Mouse (Mus musculus): ENCODE data around the gene Nup133. TPM values are rescaled to one million over a fixed set of nuclear protein-coding genes. Genes with fewer than 3 reads are reported as not detected.

Nup133 gene
- total and polyA plus RNA-seq, 3 experiments = 49.6 to 58.1 (median 58.0) TPM

DNA sequence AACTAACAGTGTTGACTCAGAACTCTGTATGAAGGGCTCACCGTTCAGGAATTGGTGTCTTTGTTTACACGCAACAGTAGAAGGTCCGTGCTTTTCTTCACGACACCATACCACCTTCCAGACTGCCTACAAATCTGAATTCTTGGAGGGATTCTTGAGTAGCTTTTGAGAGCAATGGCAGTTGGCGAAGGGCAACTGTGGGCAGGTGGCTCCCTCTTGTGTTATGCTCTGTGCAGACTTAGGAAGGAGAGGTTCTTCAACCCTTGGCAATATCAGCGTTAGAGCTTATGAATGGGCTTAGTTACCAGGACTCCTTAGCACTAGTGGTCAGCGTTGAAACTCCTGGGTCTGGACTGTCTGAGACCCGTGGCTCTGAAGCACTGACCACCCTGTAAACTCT is 43.5 kb upstream of the Nup133 start:
- TF ChIP-seq ZNF384 (IDR thresholded peaks at IDR 0.05; ENCODE audit: low read depth, low read length) = no peak
- TF ChIP-seq CTCF (IDR thresholded peaks at IDR 0.05 in 2 of 3, conservative IDR thresholded peaks at IDR 0.05 in 1 of 3; ENCODE audit: control insufficient read depth in 1 of 3, insufficient read depth in 1 of 3, low read depth in 2 of 3, low read length in 3 of 3, poor library complexity in 1 of 3, severe bottlenecking in 1 of 3) = peak; percentile 40 to 67 (median 47)
- TF ChIP-seq POLR2AphosphoS2 (IDR thresholded peaks at IDR 0.05; ENCODE audit: low read length) = no peak
- no peak for TF ChIP-seq UBTF (IDR thresholded peaks at IDR 0.05; ENCODE audit: borderline replicate concordance, insufficient read depth, low read depth, low read length)
- TF ChIP-seq BHLHE40 (IDR thresholded peaks at IDR 0.05; ENCODE audit: borderline replicate concordance, low read depth, low read length) = no peak
- peak; percentile 65 for TF ChIP-seq RAD21 (IDR thresholded peaks at IDR 0.05; ENCODE audit: low read depth, low read length)
- TF ChIP-seq SMC3 (IDR thresholded peaks at IDR 0.05; ENCODE audit: low read depth, low read length) = peak; percentile 53
- no peak for TF ChIP-seq RCOR1 (IDR thresholded peaks at IDR 0.05; ENCODE audit: low read depth, low read length)
- TF ChIP-seq SIN3A (IDR thresholded peaks at IDR 0.05; ENCODE audit: low read length) = no peak
- TF ChIP-seq ELF1 (IDR thresholded peaks at IDR 0.05; ENCODE audit: low read depth, low read length) = no peak
- TF ChIP-seq GATA1 (IDR thresholded peaks at IDR 0.05; ENCODE audit: low read depth, low read length) = no peak
- TF ChIP-seq ZC3H11A (IDR thresholded peaks at IDR 0.05; ENCODE audit: low read depth, low read length) = 0 out of 2 replicates have a peak, but pooled peaks have one; percentile 52
- no peak for TF ChIP-seq CHD1 (IDR thresholded peaks at IDR 0.05; ENCODE audit: low read depth, low read length)
- no peaks in the 10 kb centered on the region for H3K27me3 ChIP-seq (ENCODE audit: control insufficient read depth in 1 of 2, insufficient read depth in 2 of 2, low read length in 2 of 2)
- DNase-seq (ENCODE audit: low read depth, low spot score) = peak; percentile 49
- no peak overlapping the region for H3K9ac ChIP-seq (ENCODE audit: control insufficient read depth, low read depth, low read length, poor library complexity, severe bottlenecking)
- no peaks in the 10 kb centered on the region for H3K9me3 ChIP-seq (replicated peaks; ENCODE audit: insufficient read depth, low read length)
- no peak overlapping the region for H3K4me3 ChIP-seq (ENCODE audit: control insufficient read depth in 1 of 2, insufficient read depth in 1 of 2, low read depth in 2 of 2, low read length in 2 of 2)
- peaks cover 20 to 30% of the 10 kb centered on the region in 2 experiments for H3K4me1 ChIP-seq (ENCODE audit: control insufficient read depth in 1 of 2, insufficient read depth in 2 of 2, low read length in 2 of 2)
- H3K36me3 ChIP-seq (ENCODE audit: control insufficient read depth in 1 of 2, insufficient read depth in 2 of 2, low read length in 2 of 2) = peaks cover 5 to 27% of the 10 kb centered on the region in 2 experiments
- no peak overlapping the region for H3K27ac ChIP-seq (ENCODE audit: control insufficient read depth, low read depth, low read length)
- 0 out of 2 replicates have a peak, but pooled peaks cover 2% of the 10 kb centered on the region for H3K79me2 ChIP-seq (ENCODE audit: control insufficient read depth, insufficient read depth, low read length, poor library complexity)

DNA sequence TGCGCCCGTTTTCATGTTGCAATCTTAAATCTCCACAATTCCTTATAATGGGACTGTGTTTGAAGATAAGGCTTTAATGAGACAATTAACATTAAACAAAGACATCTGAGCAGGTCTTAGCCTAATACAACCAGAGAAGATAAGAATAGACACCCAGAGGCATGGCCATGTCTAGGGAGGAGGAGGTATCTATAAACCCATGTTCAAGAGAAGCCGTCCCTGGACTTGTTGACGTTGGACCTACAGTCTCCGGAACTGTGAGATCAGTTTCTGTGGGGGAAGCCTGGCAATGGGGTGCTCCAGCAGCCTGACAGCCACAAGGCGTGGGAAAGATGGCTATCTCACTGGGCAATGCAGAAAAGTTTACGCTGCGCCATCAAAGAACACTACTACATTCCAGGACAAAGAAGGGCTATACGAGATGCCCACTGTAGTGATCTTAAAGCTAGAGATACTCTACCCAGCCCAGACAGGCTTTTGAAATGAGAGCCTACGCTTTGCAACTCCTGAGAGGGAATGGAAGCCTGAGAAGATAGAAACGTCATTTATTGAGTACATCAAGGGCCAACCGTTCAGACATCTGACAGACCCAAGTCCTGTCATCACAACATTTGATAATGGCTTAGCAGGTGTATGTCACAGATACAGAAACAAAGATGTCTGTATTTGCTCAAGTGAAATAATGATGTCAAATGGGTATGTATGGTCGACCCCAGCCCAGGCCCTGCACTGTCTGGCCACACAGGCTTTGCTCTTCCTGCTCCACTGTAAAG is 41.4 kb upstream of the Nup133 start:
- DNase-seq (ENCODE audit: low read depth, low spot score) = peak; percentile 63
- Histone ChIP-seq H3K4me3 (ENCODE audit: control insufficient read depth in 1 of 2, insufficient read depth in 1 of 2, low read depth in 2 of 2, low read length in 2 of 2) (peak overlapping the region in 1 of 2 experiments; percentile 14; a peak in 1 of 4 replicates), H3K9ac (ENCODE audit: control insufficient read depth, low read depth, low read length, poor library complexity, severe bottlenecking) (no peak overlapping the region; the same call in 1 of the 2 replicates), H3K79me2 (ENCODE audit: control insufficient read depth, insufficient read depth, low read length, poor library complexity) (no peaks in the 10 kb centered on the region), H3K4me1 (ENCODE audit: control insufficient read depth in 1 of 2, insufficient read depth in 2 of 2, low read length in 2 of 2) (peaks cover 20 to 33% of the 10 kb centered on the region in 2 experiments), H3K27me3 (ENCODE audit: control insufficient read depth in 1 of 2, insufficient read depth in 2 of 2, low read length in 2 of 2) (no peaks in the 10 kb centered on the region), H3K27ac (ENCODE audit: control insufficient read depth, low read depth, low read length) (peak overlapping the region; percentile 95), H3K9me3 (replicated peaks; ENCODE audit: insufficient read depth, low read length) (no peaks in the 10 kb centered on the region), H3K36me3 (ENCODE audit: control insufficient read depth in 1 of 2, insufficient read depth in 2 of 2, low read length in 2 of 2) (peaks cover 0 to 27% of the 10 kb centered on the region in 2 experiments; a peak in 2 of 4 replicates)
- 0 out of 2 replicates have a peak, but pooled peaks have one; percentile 30 for TF ChIP-seq TBP (IDR thresholded peaks at IDR 0.05; ENCODE audit: low read depth, low read length)
- TF ChIP-seq ELF1 (IDR thresholded peaks at IDR 0.05; ENCODE audit: low read depth, low read length) = no peak
- TF ChIP-seq ETS1 (IDR thresholded peaks at IDR 0.05; ENCODE audit: low read depth, low read length) = peak; percentile 89
- TF ChIP-seq EP300 (IDR thresholded peaks at IDR 0.05; ENCODE audit: low read depth in 1 of 2, low read length in 2 of 2) = peak; percentile 77 to 85
- no peak for TF ChIP-seq SMC3 (IDR thresholded peaks at IDR 0.05; ENCODE audit: low read depth, low read length)
- no peak for TF ChIP-seq NRF1 (IDR thresholded peaks at IDR 0.05; ENCODE audit: insufficient read depth, low read depth, low read length, poor library complexity, severe bottlenecking)
- TF ChIP-seq POLR2AphosphoS5 (IDR thresholded peaks at IDR 0.05; ENCODE audit: borderline replicate concordance, low read depth, low read length) = no peak
- TF ChIP-seq TCF12 (IDR thresholded peaks at IDR 0.05; ENCODE audit: low read depth, low read length) = peak; percentile 88
- TF ChIP-seq USF1 (IDR thresholded peaks at IDR 0.05; ENCODE audit: low read depth, low read length) = no peak
- TF ChIP-seq E2F4 (IDR thresholded peaks at IDR 0.05; ENCODE audit: borderline replicate concordance, low read depth, low read length) = no peak
- no peak for TF ChIP-seq UBTF (IDR thresholded peaks at IDR 0.05; ENCODE audit: borderline replicate concordance, insufficient read depth, low read depth, low read length)
- no peak for TF ChIP-seq MYC (IDR thresholded peaks at IDR 0.05; ENCODE audit: low read depth, low read length)
- TF ChIP-seq GATA1 (IDR thresholded peaks at IDR 0.05; ENCODE audit: low read depth, low read length) = peak; percentile 71; the same call in 1 of the 2 replicates
- no peak for TF ChIP-seq ZKSCAN1 (IDR thresholded peaks at IDR 0.05; ENCODE audit: low read depth, low read length)
- TF ChIP-seq ZNF384 (IDR thresholded peaks at IDR 0.05; ENCODE audit: low read depth, low read length) = 0 out of 2 replicates have a peak, but pooled peaks have one; percentile 16
- no peak for TF ChIP-seq CHD1 (IDR thresholded peaks at IDR 0.05; ENCODE audit: low read depth, low read length)
- peak; percentile 72 for TF ChIP-seq TAL1 (IDR thresholded peaks at IDR 0.05; ENCODE audit: low read length)
- TF ChIP-seq GABPA (IDR thresholded peaks at IDR 0.05; ENCODE audit: low read depth, low read length) = no peak
- TF ChIP-seq MXI1 (IDR thresholded peaks at IDR 0.05; ENCODE audit: low read depth, low read length) = peak; percentile 83
- TF ChIP-seq MEF2A (IDR thresholded peaks at IDR 0.05; ENCODE audit: extremely low read depth, insufficient replicate concordance, low read depth, low read length, poor library complexity, severe bottlenecking) = peak; percentile 27; the same call in 1 of the 2 replicates
- TF ChIP-seq RCOR1 (IDR thresholded peaks at IDR 0.05; ENCODE audit: low read depth, low read length) = peak; percentile 74
- TF ChIP-seq ZC3H11A (IDR thresholded peaks at IDR 0.05; ENCODE audit: low read depth, low read length) = no peak
